Comparison of ENCODE assay signal across 20 mouse cellular contexts in genomic region chr4:43206989-43207388, GRCm38 (mm10). TPM values are rescaled to one million over a fixed set of nuclear protein-coding genes. Genes with fewer than 3 reads are reported as not detected.
DNase-seq lines count a peak whose midpoint lies in the region; ATAC-seq lines count a peak whose summit lies in the region.
"Had no signal": no experiment of that assay in that cellular context is flagged by ENCODE, and none has a peak within 500 bp of the region (broad histone marks: within the 10 kb centered on the region; RNA-seq: fewer than 3 reads in every experiment).

No protein-coding gene starts in this region.

- H3K27ac ChIP-seq in heart, embryonic 11.5 days (ENCODE audit: low read depth, low read length) = peak overlapping the region; percentile 12; the same call in 1 of the 2 replicates
- no peak overlapping the region for H3K27ac ChIP-seq in heart, embryonic 12.5 days (ENCODE audit: poor library complexity, severe bottlenecking)
- H3K27ac ChIP-seq in midbrain, embryonic 14.5 days (replicated peaks; ENCODE audit: low read depth, low read length) = no peak overlapping the region; the same call in 1 of the 2 replicates
- H3K27ac ChIP-seq in midbrain, embryonic 13.5 days = no peak overlapping the region
- no peak overlapping the region for H3K27ac ChIP-seq in liver, embryonic 12.5 days
- H3K27ac ChIP-seq: heart, embryonic 15.5 days; hindbrain, embryonic 12.5 days; limb, embryonic 12.5 days; liver, embryonic 15.5 days had no signal

- ATAC-seq in heart, embryonic 11.5 days (replicated peaks; ENCODE audit: insufficient number of reproducible peaks, low FRiP score, low TSS enrichment) = no peak
- no peak for ATAC-seq in heart, embryonic 12.5 days (ENCODE audit: insufficient number of reproducible peaks, low FRiP score)
- ATAC-seq in midbrain, embryonic 14.5 days (ENCODE audit: low FRiP score, low TSS enrichment) = no peak
- ATAC-seq in midbrain, embryonic 13.5 days = no peak
- ATAC-seq in liver, embryonic 12.5 days = no peak
- ATAC-seq: intestine, embryonic 16.5 days had no signal

- WGBS in heart, embryonic 11.5 days (ENCODE audit: insufficient replicate concordance) = 29% methylated on average over 5 of the region's 5 CpGs
- 26% methylated on average over 5 of the region's 5 CpGs for WGBS in heart, embryonic 12.5 days
- WGBS in midbrain, embryonic 14.5 days = 51% methylated on average over 5 of the region's 5 CpGs
- 57% methylated on average over 5 of the region's 5 CpGs for WGBS in midbrain, embryonic 13.5 days
- WGBS in liver, embryonic 12.5 days (ENCODE audit: insufficient replicate concordance) = 48% methylated on average over 5 of the region's 5 CpGs

- peaks cover 4% of the 10 kb centered on the region; the same call in 1 of the 2 replicates for H3K4me1 ChIP-seq in heart, embryonic 11.5 days (ENCODE audit: control insufficient read depth, insufficient read depth, low read length)
- H3K4me1 ChIP-seq in heart, embryonic 12.5 days (replicated peaks) = peaks cover 13% of the 10 kb centered on the region
- peaks cover 13% of the 10 kb centered on the region for H3K4me1 ChIP-seq in midbrain, embryonic 14.5 days (ENCODE audit: control insufficient read depth, insufficient read depth, low read length)
- H3K4me1 ChIP-seq in midbrain, embryonic 13.5 days (replicated peaks) = peaks cover 17% of the 10 kb centered on the region
- no peaks in the 10 kb centered on the region for H3K4me1 ChIP-seq in liver, embryonic 12.5 days
- H3K4me1 ChIP-seq: liver, embryonic 15.5 days had no signal

- H3K36me3 ChIP-seq in heart, embryonic 11.5 days (ENCODE audit: control insufficient read depth, insufficient read depth, low read length) = no peaks in the 10 kb centered on the region
- H3K36me3 ChIP-seq in heart, embryonic 12.5 days = peaks cover under 1% of the 10 kb centered on the region; the same call in 1 of the 2 replicates
- H3K36me3 ChIP-seq in midbrain, embryonic 14.5 days (ENCODE audit: control insufficient read depth, insufficient read depth, low read length) = no peaks in the 10 kb centered on the region
- peaks cover 1% of the 10 kb centered on the region; the same call in 1 of the 2 replicates for H3K36me3 ChIP-seq in midbrain, embryonic 13.5 days
- no peaks in the 10 kb centered on the region for H3K36me3 ChIP-seq in liver, embryonic 12.5 days
- H3K36me3 ChIP-seq: limb, embryonic 12.5 days; liver, embryonic 15.5 days had no signal

- H3K4me2 ChIP-seq in heart, embryonic 11.5 days = no peak overlapping the region
- no peak overlapping the region for H3K4me2 ChIP-seq in heart, embryonic 12.5 days
- no peak overlapping the region for H3K4me2 ChIP-seq in midbrain, embryonic 14.5 days (ENCODE audit: low read length)
- H3K4me2 ChIP-seq in midbrain, embryonic 13.5 days (replicated peaks) = no peak overlapping the region
- no peak overlapping the region for H3K4me2 ChIP-seq in liver, embryonic 12.5 days
- H3K4me2 ChIP-seq: heart, embryonic 15.5 days; hindbrain, embryonic 12.5 days; limb, embryonic 12.5 days; liver, embryonic 15.5 days had no signal

- H3K4me3 ChIP-seq in heart, embryonic 11.5 days (ENCODE audit: low read depth, low read length) = no peak overlapping the region
- H3K4me3 ChIP-seq in heart, embryonic 12.5 days = no peak overlapping the region
- no peak overlapping the region for H3K4me3 ChIP-seq in midbrain, embryonic 14.5 days (replicated peaks; ENCODE audit: low read depth, low read length)
- no peak overlapping the region for H3K4me3 ChIP-seq in midbrain, embryonic 13.5 days (replicated peaks)
- no peak overlapping the region for H3K4me3 ChIP-seq in liver, embryonic 12.5 days
- H3K4me3 ChIP-seq: heart, embryonic 15.5 days; hindbrain, embryonic 12.5 days; limb, embryonic 12.5 days; liver, embryonic 15.5 days had no signal

- DNase-seq in midbrain, embryonic 14.5 days = peak; percentile 25
- DNase-seq in left cerebral cortex, postnatal 10 days (ENCODE audit: extremely low spot score in 1 of 2, low spot score in 2 of 2) = peak; percentile 33 to 39
- DNase-seq in telencephalon, adult 2 months (ENCODE audit: low read depth, low spot score) = peak; percentile 64
- no peak for DNase-seq in embryo, embryonic 10.5 days (ENCODE audit: low spot score)
- DNase-seq: adrenal gland, adult 8-10 months; cerebellum, adult 8-10 months; gastrocnemius, postnatal 10 days; kidney, postnatal 10 days; layer of hippocampus, adult 9-11 months; lung, postnatal 14 days; thymus, adult 2 months had no signal

- no peaks in the 10 kb centered on the region for H3K27me3 ChIP-seq in heart, embryonic 11.5 days (ENCODE audit: control insufficient read depth, insufficient read depth, low read length)
- H3K27me3 ChIP-seq in heart, embryonic 12.5 days (replicated peaks) = no peaks in the 10 kb centered on the region
- H3K27me3 ChIP-seq in midbrain, embryonic 14.5 days (ENCODE audit: control insufficient read depth, insufficient read depth, low read length) = no peaks in the 10 kb centered on the region
- no peaks in the 10 kb centered on the region for H3K27me3 ChIP-seq in midbrain, embryonic 13.5 days
- H3K27me3 ChIP-seq in liver, embryonic 12.5 days (replicated peaks) = no peaks in the 10 kb centered on the region
- H3K27me3 ChIP-seq: heart, embryonic 15.5 days; hindbrain, embryonic 12.5 days; limb, embryonic 12.5 days; liver, embryonic 15.5 days had no signal

- intact Hi-C loops in left cerebral cortex, postnatal 10 days (cut with DNase I) = no loop called here

- no peaks in the 10 kb centered on the region; the same call in 1 of the 2 replicates for H3K9me3 ChIP-seq in heart, embryonic 11.5 days (replicated peaks; ENCODE audit: control insufficient read depth, low read length)
- peaks cover under 1% of the 10 kb centered on the region; the same call in 1 of the 2 replicates for H3K9me3 ChIP-seq in heart, embryonic 12.5 days (replicated peaks)
- no peaks in the 10 kb centered on the region for H3K9me3 ChIP-seq in midbrain, embryonic 14.5 days (ENCODE audit: control insufficient read depth, low read length)
- H3K9me3 ChIP-seq in midbrain, embryonic 13.5 days = no peaks in the 10 kb centered on the region
- no peaks in the 10 kb centered on the region for H3K9me3 ChIP-seq in liver, embryonic 12.5 days (replicated peaks)
- H3K9me3 ChIP-seq: heart, embryonic 15.5 days; hindbrain, embryonic 12.5 days; liver, embryonic 15.5 days had no signal

- H3K9ac ChIP-seq in heart, embryonic 11.5 days (ENCODE audit: low read depth, low read length) = no peak overlapping the region
- H3K9ac ChIP-seq in heart, embryonic 12.5 days = no peak overlapping the region
- no peak overlapping the region for H3K9ac ChIP-seq in midbrain, embryonic 14.5 days (replicated peaks; ENCODE audit: low read length)
- H3K9ac ChIP-seq in midbrain, embryonic 13.5 days (replicated peaks) = no peak overlapping the region
- H3K9ac ChIP-seq in liver, embryonic 12.5 days = no peak overlapping the region
- H3K9ac ChIP-seq: heart, embryonic 15.5 days; hindbrain, embryonic 12.5 days; limb, embryonic 12.5 days; liver, embryonic 15.5 days had no signal

RNA-seq across cellular contexts. Expression of gene Atp8b5, which starts 60.0 kb away (rescaled TPM):
- polyA plus RNA-seq in heart, embryonic 11.5 days (2014; fragmentation: Nextera tagmentation; extraction: Ambion mirVana) = 0.27 TPM in 1 of 2 replicates, not detected in the other
- polyA plus RNA-seq in heart, embryonic 12.5 days (2016; fragmentation: Nextera tagmentation; extraction: Ambion mirVana) = 0.21 TPM in 1 of 2 replicates, not detected in the other
- polyA plus RNA-seq in midbrain, embryonic 14.5 days (2014; fragmentation: Nextera tagmentation; extraction: Ambion mirVana) = 0.23 and 0.57 TPM in 2 replicates
- 0.23 and 0.35 TPM in 2 replicates for polyA plus RNA-seq in midbrain, embryonic 13.5 days (2015; fragmentation: Nextera tagmentation; extraction: Ambion mirVana)
- total RNA-seq in left cerebral cortex, postnatal 10 days (2021) = under 1 TPM; 0.15 to 0.34 TPM
- 0.07 and 0.27 TPM in 2 replicates for polyA plus RNA-seq in liver, embryonic 12.5 days (2016; fragmentation: Nextera tagmentation; extraction: Ambion mirVana)
